Mouse (Mus musculus): Measurements from ENCODE around the gene Tmem268. TPM values are rescaled to one million over a fixed set of nuclear protein-coding genes. Genes with fewer than 3 reads are reported as not detected.
A peak's percentile ranks its signal among the peaks of the same experiment; 100 is the strongest.

Gene Tmem268
- polyA plus RNA-seq, 1 experiment from 2014 or later = 6.4 TPM

DNA sequence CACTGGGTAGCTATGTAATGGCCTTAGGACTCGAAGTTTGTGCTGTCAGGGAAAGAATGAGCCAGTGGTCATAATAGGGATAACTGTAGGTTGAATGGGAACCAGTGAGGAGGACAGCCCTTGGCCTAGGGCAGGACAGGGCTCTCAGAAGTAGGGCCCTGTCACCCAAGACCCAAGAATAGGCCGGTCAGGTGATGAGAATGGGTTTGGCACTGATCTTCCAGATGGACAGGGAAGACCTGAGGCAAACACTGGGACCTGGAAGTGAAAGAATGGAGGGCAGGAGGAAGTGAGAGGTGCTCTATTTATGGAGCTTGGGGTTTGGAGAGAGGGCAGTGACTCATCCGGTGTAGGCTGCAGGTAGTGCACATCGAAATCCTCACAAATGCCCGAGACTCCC is 1.9 kb upstream of the Tmem268 start:
- ATAC-seq (ENCODE audit: low read depth) (no peak), DNase-seq (no peak)
- Histone ChIP-seq H3K4me2 (peak overlapping the region; percentile 85; the same call in 1 of the 2 replicates), H3K9ac (no peak overlapping the region), H3K4me1 (replicated peaks) (peaks cover 65% of the 10 kb centered on the region), H3K36me3 (peaks cover 15% of the 10 kb centered on the region), H3K27me3 (no peaks in the 10 kb centered on the region), H3K27ac (no peak overlapping the region), H3K4me3 (replicated peaks) (no peak overlapping the region), H3K9me3 (replicated peaks) (no peaks in the 10 kb centered on the region)
- WGBS (ENCODE audit: insufficient replicate concordance) = 56% methylated on average over 5 of the region's 5 CpGs

DNA sequence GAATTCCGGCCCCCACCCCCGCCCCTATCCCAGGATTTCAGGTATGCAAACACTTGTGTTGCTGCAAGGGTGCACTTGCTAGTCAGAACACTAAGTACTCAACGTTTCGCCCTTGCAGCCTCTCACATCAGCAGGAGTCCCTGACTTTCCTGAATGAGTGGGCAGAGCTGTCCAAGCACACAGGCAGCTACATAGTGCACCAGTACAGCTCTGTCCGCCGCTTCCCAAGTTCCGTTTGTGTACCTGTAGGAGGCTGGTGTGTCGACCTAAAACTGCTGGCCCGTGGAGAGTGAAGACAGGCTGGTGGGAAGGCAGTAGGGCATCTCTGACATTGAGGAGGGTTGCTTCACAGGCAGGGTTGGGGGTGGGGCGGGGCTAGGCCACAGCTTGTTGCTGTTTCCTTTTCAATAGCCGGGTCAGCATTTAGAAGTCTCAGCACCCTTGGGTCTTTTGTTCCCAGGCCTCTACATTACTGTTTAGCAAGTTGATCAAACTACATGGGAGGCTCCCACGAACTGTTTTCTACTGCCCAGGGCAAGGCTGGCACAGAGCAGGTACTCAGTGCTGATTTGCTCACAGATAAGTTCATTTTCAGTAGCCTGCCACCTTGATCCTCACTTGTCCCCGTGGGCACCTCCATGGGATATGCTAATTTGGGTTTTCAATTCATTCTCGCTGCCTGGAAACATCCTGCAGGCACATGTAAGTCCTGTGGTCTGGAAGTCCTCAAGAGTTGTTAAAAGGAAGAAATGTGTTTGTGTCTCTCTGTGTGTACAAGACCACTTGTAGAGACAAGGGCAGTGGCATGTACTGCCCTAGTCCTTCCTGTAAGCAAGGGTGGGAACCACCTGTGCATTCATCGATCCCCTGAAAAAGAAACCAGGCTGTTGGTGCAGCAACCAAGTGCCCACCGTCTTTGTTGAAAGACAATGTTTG is 1.2 kb upstream of the Tmem268 start:
- WGBS (ENCODE audit: insufficient replicate concordance) = 33% methylated on average over 16 of the region's 16 CpGs
- Histone ChIP-seq H3K9me3 (replicated peaks) (no peaks in the 10 kb centered on the region), H3K36me3 (peaks cover 8% of the 10 kb centered on the region), H3K27ac (peak overlapping the region; percentile 15; the same call in 1 of the 2 replicates), H3K4me1 (replicated peaks) (peaks cover 72% of the 10 kb centered on the region), H3K27me3 (no peaks in the 10 kb centered on the region), H3K9ac (peak overlapping the region; percentile 84), H3K4me3 (replicated peaks) (peak overlapping the region; percentile 74), H3K4me2 (peak overlapping the region; percentile 85)
- no peak for ATAC-seq (ENCODE audit: low read depth)
- no peak for DNase-seq

DNA sequence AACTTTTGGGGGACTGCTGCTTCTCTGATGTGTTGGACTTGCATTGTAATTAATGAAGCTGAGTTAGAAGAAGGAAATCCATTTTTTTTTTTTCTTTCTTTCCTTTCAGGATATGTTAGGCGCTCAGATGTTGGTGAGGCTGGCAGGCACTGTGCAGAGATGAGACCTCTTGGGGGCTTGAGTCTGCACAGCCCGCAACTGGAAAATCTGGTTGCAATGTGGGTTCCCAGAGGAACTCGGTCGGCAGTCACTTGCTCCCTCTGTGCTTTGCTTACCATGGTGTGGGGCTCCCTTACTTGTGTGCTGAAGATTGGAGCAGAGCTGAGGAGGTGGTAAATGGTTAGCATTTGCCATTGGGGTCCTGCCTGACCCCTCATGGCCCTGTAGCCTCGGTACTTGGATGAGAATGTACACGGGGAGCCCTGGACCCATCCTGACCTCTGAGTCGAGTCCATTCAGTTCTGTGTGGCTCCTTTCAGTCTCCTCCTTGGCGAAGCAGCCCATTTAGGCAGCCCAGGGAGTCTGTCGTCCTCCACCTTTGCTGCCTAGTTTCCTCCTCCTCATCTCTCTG is 631 bp downstream of the Tmem268 start:
- peak overlapping the region; percentile 84 for H3K9ac ChIP-seq
- WGBS (ENCODE audit: insufficient replicate concordance) = 45% methylated on average over 9 of the region's 9 CpGs
- peak overlapping the region; percentile 74 for H3K4me3 ChIP-seq (replicated peaks)
- no peaks in the 10 kb centered on the region for H3K27me3 ChIP-seq
- peak overlapping the region; percentile 85 for H3K4me2 ChIP-seq
- H3K4me1 ChIP-seq (replicated peaks) = peaks cover 71% of the 10 kb centered on the region
- no peak for DNase-seq
- no peaks in the 10 kb centered on the region for H3K9me3 ChIP-seq (replicated peaks)
- no peak for ATAC-seq (ENCODE audit: low read depth)
- H3K36me3 ChIP-seq = 0 out of 2 replicates have a peak, but pooled peaks cover 4% of the 10 kb centered on the region
- peak overlapping the region; percentile 71 for H3K27ac ChIP-seq

DNA sequence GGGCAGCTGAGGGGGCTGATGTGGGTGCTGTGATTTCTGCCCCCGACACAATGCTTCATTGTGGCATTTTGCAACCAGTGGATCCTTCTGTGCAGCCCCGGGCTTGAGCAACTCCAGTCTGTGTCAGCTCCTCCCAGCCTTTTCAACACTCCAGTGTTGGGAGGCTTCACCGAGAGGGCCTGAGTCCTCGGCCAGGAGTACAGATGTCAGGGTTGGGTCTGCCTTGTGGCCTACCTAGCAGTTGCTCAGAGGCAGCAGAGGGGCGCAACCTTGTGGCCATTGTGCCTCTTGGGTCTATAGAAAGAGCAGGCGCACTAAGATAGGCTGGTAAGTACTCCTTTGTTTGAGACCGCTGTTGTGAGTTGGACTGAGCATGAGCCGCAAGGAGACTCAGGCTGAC is 1.5 kb downstream of the Tmem268 start:
- H3K9me3 ChIP-seq (replicated peaks) = no peaks in the 10 kb centered on the region
- 0 out of 2 replicates have a peak, but pooled peaks cover 6% of the 10 kb centered on the region for H3K36me3 ChIP-seq
- 60% methylated on average over 8 of the region's 8 CpGs for WGBS (ENCODE audit: insufficient replicate concordance)
- H3K27ac ChIP-seq = peak overlapping the region; percentile 56
- DNase-seq (no peak), ATAC-seq (ENCODE audit: low read depth) (no peak)
- peak overlapping the region; percentile 39 for H3K9ac ChIP-seq
- H3K4me1 ChIP-seq (replicated peaks) = peaks cover 64% of the 10 kb centered on the region
- H3K27me3 ChIP-seq = no peaks in the 10 kb centered on the region
- H3K4me2 ChIP-seq = peak overlapping the region; percentile 85
- H3K4me3 ChIP-seq (replicated peaks) = no peak overlapping the region

DNA sequence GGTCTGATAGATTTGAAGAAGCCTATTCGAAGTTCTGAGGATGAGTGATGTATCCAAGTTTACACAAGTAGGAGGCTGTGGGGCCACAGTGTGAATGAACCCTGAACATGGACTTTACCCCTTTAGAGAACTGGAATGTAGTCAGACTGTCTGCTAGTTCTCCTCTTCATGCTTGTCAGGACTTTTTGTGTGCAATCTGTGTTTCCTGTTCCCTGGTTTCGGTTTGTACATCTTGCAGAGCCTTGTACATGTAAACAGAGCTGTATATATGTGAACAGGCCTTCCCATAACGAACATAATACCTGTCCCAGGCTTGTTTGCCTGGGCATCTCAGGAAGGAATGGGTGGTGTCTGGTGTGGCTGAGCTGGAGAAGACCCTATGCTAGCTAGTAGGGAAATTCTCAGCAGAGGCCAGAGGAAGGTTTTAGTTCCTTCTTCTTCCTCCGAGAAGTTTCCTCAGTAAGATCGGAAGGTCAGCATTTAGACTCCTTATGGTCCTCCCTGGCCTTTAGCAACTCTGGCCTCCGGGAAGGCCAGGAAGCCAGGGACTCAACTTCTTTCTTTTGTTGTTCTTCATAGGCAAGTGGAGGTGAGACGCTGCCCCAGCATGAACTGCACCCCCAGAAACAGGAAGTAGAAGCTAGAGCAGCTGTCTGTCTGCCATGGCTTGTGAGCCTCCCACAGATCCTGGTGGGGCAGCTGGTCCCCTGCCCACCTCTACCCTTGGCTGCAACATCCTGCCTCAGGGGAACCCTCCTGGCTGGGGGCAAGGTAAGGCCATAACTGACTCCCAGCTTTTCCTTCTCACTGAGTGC is 3.5 kb downstream of the Tmem268 start:
- Histone ChIP-seq H3K4me2 (peak overlapping the region; percentile 21), H3K27ac (peak overlapping the region; percentile 59), H3K9me3 (replicated peaks) (no peaks in the 10 kb centered on the region), H3K36me3 (peaks cover 11% of the 10 kb centered on the region; the same call in 1 of the 2 replicates), H3K27me3 (no peaks in the 10 kb centered on the region), H3K9ac (no peak overlapping the region), H3K4me1 (replicated peaks) (peaks cover 51% of the 10 kb centered on the region), H3K4me3 (replicated peaks) (no peak overlapping the region)
- DNase-seq = no peak
- ATAC-seq (ENCODE audit: low read depth) = no peak
- 39% methylated on average over 7 of the region's 7 CpGs for WGBS (ENCODE audit: insufficient replicate concordance)

DNA sequence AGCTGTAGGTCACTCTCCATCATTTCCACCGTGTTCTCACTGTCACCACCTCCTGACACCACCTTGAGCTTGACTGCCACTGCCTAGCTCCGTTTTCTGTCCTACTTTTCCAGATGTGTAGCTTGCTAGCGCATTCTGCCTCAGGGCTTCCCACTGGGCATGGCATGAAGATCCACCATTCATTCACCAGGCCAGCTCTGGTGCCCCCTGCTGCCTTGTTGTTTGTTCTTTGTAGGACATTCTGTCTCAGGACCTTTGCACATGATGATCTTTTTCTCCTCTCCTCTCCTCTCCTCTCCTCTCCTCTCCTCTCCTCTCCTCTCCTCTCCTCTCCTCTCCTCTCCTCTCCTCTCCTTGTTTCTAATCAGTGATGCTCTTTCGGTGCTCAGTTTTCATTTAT is 4.2 kb downstream of the Tmem268 start:
- 76% methylated on average over 4 of the region's 4 CpGs for WGBS (ENCODE audit: insufficient replicate concordance)
- H3K27ac ChIP-seq = peak overlapping the region; percentile 59; the same call in 1 of the 2 replicates
- peaks cover 11% of the 10 kb centered on the region; the same call in 1 of the 2 replicates for H3K36me3 ChIP-seq
- H3K9ac ChIP-seq = no peak overlapping the region
- ATAC-seq (ENCODE audit: low read depth) (no peak), DNase-seq (no peak)
- peak overlapping the region; percentile 21; the same call in 1 of the 2 replicates for H3K4me2 ChIP-seq
- peaks cover 44% of the 10 kb centered on the region for H3K4me1 ChIP-seq (replicated peaks)
- no peak overlapping the region for H3K4me3 ChIP-seq (replicated peaks)
- H3K27me3 ChIP-seq = no peaks in the 10 kb centered on the region
- no peaks in the 10 kb centered on the region for H3K9me3 ChIP-seq (replicated peaks)

DNA sequence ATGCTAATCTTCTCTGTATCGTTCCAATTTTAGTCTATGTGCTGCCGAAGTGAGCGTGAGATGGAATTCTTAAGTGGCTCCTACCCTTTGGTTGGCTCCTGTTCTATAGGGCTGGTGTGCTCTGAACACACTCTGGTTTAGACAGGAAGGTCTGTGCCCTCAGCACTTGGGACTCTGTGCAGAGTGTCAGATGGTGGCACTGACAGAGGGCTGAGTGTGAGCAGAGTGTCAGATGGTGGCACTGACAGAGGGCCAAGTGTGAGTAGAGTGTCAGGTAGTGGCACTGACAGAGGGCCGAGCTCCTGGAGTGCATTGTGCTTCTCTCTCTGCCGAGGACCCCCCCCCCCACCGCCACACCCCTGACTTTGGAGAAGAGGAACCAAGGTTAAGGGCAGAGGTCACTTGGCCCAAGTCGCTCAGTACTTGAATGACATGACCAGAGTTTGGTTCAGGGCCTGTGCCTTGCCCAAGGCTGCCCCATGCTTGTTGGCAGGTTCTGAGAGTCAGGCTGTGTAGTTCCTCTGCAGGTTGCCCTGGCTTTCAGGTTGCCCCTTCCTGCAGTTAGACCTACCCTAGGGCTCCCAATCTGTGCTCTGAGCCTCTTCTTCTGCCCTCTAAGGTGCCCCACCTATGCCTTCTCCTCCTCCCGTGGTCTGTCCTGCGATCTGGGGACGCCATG is 9.3 kb downstream of the Tmem268 start:
- Histone ChIP-seq H3K9ac (no peak overlapping the region), H3K9me3 (replicated peaks) (no peaks in the 10 kb centered on the region), H3K36me3 (peaks cover 36% of the 10 kb centered on the region), H3K27ac (no peak overlapping the region), H3K4me2 (no peak overlapping the region), H3K4me1 (replicated peaks) (no peaks in the 10 kb centered on the region), H3K27me3 (no peaks in the 10 kb centered on the region), H3K4me3 (replicated peaks) (no peak overlapping the region)
- 74% methylated on average over 10 of the region's 10 CpGs for WGBS (ENCODE audit: insufficient replicate concordance)
- no peak for ATAC-seq (ENCODE audit: low read depth)
- no peak for DNase-seq

DNA sequence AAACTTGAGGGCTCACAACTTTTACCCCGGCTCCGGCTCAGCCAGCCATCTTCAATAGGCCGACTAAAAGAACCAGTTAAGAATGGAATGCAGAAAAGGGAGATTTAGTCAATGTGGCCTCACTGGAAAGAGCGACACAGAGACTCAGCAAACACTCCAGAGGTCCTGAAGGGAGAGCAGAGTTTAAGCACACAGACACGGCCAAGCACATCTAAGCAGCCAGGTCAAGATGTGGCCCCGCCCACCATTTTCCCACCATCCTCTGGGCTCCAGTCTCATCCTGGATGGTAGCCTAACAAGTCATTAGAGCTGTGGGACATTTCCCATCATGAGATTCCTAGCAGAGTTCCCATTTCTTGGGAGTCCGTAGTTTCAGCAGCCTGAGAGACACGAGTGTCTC is 10.7 kb downstream of the Tmem268 start:
- no peak overlapping the region for H3K4me2 ChIP-seq
- DNase-seq = no peak
- H3K4me3 ChIP-seq (replicated peaks) = no peak overlapping the region
- WGBS (ENCODE audit: insufficient replicate concordance) = 76% methylated on average over 8 of the region's 8 CpGs
- H3K36me3 ChIP-seq = peaks cover 40% of the 10 kb centered on the region
- no peaks in the 10 kb centered on the region for H3K27me3 ChIP-seq
- no peaks in the 10 kb centered on the region for H3K9me3 ChIP-seq (replicated peaks)
- ATAC-seq (ENCODE audit: low read depth) = no peak
- H3K4me1 ChIP-seq (replicated peaks) = no peaks in the 10 kb centered on the region
- H3K27ac ChIP-seq = no peak overlapping the region
- H3K9ac ChIP-seq = no peak overlapping the region

DNA sequence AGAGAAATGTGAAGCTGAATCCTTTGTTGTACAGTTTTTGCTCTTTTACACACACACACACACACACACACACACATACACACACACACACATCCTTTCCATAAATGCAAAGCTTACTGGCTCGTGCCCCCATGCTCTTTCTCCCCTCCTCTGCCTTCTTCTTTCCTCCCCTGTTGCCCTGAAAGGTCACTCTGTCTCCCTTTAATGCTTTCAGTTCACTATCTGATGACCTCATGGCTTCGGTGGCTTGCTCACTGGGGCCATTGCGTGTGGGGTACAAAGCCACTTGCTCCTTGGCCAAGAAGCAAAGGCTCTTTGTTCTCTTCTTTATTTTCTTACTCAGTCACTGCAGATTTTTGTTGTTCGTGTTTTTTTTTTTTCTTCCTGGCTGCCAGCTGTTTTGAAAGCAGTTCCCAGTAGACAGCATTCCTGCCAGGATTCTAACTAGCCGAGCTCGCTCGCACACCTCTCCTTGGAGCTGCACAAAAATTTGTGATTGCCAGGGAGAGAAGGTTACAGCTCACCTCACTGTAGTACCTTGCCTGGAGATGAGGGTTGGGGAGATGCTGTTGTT is 11.7 kb downstream of the Tmem268 start:
- Histone ChIP-seq H3K4me1 (replicated peaks) (no peaks in the 10 kb centered on the region), H3K27me3 (no peaks in the 10 kb centered on the region), H3K36me3 (peaks cover 40% of the 10 kb centered on the region), H3K9ac (no peak overlapping the region), H3K4me2 (no peak overlapping the region), H3K27ac (no peak overlapping the region), H3K4me3 (replicated peaks) (no peak overlapping the region), H3K9me3 (replicated peaks) (no peaks in the 10 kb centered on the region)
- no peak for DNase-seq
- 64% methylated on average over 7 of the region's 7 CpGs for WGBS (ENCODE audit: insufficient replicate concordance)
- no peak for ATAC-seq (ENCODE audit: low read depth)

DNA sequence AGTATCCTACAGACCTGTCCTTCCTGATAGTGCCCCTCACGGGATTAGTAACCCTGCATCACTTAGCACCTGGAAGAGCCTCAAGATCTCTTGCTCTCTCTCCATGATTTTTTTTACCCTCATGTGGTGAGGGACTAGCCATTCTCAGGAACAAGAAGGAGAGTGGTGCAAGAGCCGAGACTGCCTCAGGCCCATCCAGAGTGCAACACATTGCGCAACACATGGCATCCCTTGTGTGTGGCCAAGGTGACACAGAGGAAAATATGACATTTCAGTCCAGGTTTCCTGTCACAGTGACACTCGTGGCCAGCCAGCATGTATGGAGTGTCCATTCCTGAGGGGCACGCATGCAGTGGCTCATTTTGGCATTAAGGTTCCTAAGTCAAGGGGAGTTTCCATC is 14.0 kb downstream of the Tmem268 start:
- Histone ChIP-seq H3K9me3 (replicated peaks) (no peaks in the 10 kb centered on the region), H3K4me1 (replicated peaks) (no peaks in the 10 kb centered on the region), H3K36me3 (peaks cover 38% of the 10 kb centered on the region), H3K4me3 (replicated peaks) (no peak overlapping the region), H3K27ac (no peak overlapping the region), H3K27me3 (no peaks in the 10 kb centered on the region), H3K9ac (no peak overlapping the region), H3K4me2 (no peak overlapping the region)
- no peak for DNase-seq
- 58% methylated on average over 5 of the region's 5 CpGs for WGBS (ENCODE audit: insufficient replicate concordance)
- ATAC-seq (ENCODE audit: low read depth) = no peak
